Mouse (Mus musculus) brown adipose tissue, adult 24 weeks (tissue): Measurements from ENCODE around the gene Rab3c. TPM values are rescaled to one million over a fixed set of nuclear protein-coding genes. Genes with fewer than 3 reads are reported as not detected.

Experiments used
- H3K27ac ChIP-seq: fragments of 200-500 bp; replicated peaks from 2 replicates; pipeline ENCODE4 v1.5.1; 2012; ENCODE audit warnings: low read depth, mild to moderate bottlenecking, low read length
- H3K4me1 ChIP-seq: fragments of 200-500 bp; 2 replicates; pipeline ENCODE4 v1.6.1; 2012; ENCODE audit warnings: low read length, mixed read lengths; ENCODE audit not compliant: control insufficient read depth, insufficient read depth, insufficient read length
- H3K4me3 ChIP-seq: fragments of 200-500 bp; 2 replicates; pipeline ENCODE4 v1.5.1; 2012; ENCODE audit warnings: low read depth, mild to moderate bottlenecking, low read length, moderate library complexity; ENCODE audit not compliant: insufficient read depth
- polyA plus RNA-seq: library from polyadenylated mRNA; stranded (reverse); fragments of >200 nt; gene quantifications from 2 replicates; pipeline ENCODE4 v1.2.4, GENCODE M21; 2012; ENCODE audit not compliant: missing spikeins, insufficient read depth, insufficient read length

The Rab3c gene
- polyA plus RNA-seq, result not detected in 2 replicates

GRCm38 (mm10) chr13:110280563-110281144, at the start of gene Rab3c:
Rab3c (minus strand) TSS chr13:110280996.
- Histone ChIP-seq H3K27ac (no peak within 1 kb of the TSS), H3K4me3 (no peak within 1 kb of the TSS), H3K4me1 (no peaks in the 10 kb centered on the region; the same call in 1 of the 2 replicates)

GRCm38 (mm10) chr13:110318746-110319145, 38.0 kb upstream of the Rab3c start:
- H3K4me3 ChIP-seq, result no peak overlapping the region
- no peak overlapping the region for H3K27ac ChIP-seq
- H3K4me1 ChIP-seq, result no peaks in the 10 kb centered on the region

GRCm38 (mm10) chr13:110307188-110307587, 26.4 kb upstream of the Rab3c start:
- no peak overlapping the region for H3K4me3 ChIP-seq
- no peaks in the 10 kb centered on the region for H3K4me1 ChIP-seq
- no peak overlapping the region for H3K27ac ChIP-seq

GRCm38 (mm10) chr13:110297112-110297511, 16.3 kb upstream of the Rab3c start:
- H3K27ac ChIP-seq, result no peak overlapping the region
- H3K4me3 ChIP-seq, result no peak overlapping the region
- no peaks in the 10 kb centered on the region for H3K4me1 ChIP-seq

GRCm38 (mm10) chr13:110288499-110288898, 7.7 kb upstream of the Rab3c start:
- Histone ChIP-seq H3K4me1 (no peaks in the 10 kb centered on the region), H3K4me3 (no peak overlapping the region), H3K27ac (no peak overlapping the region)

- Histone ChIP-seq H3K4me3 (no peak overlapping the region), H3K4me1 (no peaks in the 10 kb centered on the region; the same call in 1 of the 2 replicates), H3K27ac (no peak overlapping the region)
Observed at GRCm38 (mm10) chr13:110283781-110284180, 3.0 kb upstream of the Rab3c start.

GRCm38 (mm10) chr13:110280028-110280562, 701 bp downstream of the Rab3c start:
- Histone ChIP-seq H3K4me1 (no peaks in the 10 kb centered on the region; the same call in 1 of the 2 replicates), H3K27ac (no peak overlapping the region), H3K4me3 (no peak overlapping the region)

GRCm38 (mm10) chr13:110278976-110279736, 1.6 kb downstream of the Rab3c start:
- Histone ChIP-seq H3K27ac (no peak overlapping the region), H3K4me1 (no peaks in the 10 kb centered on the region; the same call in 1 of the 2 replicates), H3K4me3 (no peak overlapping the region)

GRCm38 (mm10) chr13:110277709-110278108, 3.1 kb downstream of the Rab3c start:
- no peaks in the 10 kb centered on the region; the same call in 1 of the 2 replicates for H3K4me1 ChIP-seq
- H3K4me3 ChIP-seq, result no peak overlapping the region
- no peak overlapping the region for H3K27ac ChIP-seq

GRCm38 (mm10) chr13:110275471-110275870, 5.3 kb downstream of the Rab3c start:
- Histone ChIP-seq H3K27ac (no peak overlapping the region), H3K4me1 (no peaks in the 10 kb centered on the region; the same call in 1 of the 2 replicates), H3K4me3 (no peak overlapping the region)

- H3K4me3 ChIP-seq, result no peak overlapping the region
- no peaks in the 10 kb centered on the region for H3K4me1 ChIP-seq
- H3K27ac ChIP-seq, result no peak overlapping the region
Observed at GRCm38 (mm10) chr13:110260649-110261048, 20.1 kb downstream of the Rab3c start.

GRCm38 (mm10) chr13:110251453-110251852, 29.3 kb downstream of the Rab3c start:
- H3K27ac ChIP-seq, result no peak overlapping the region
- no peak overlapping the region for H3K4me3 ChIP-seq
- no peaks in the 10 kb centered on the region for H3K4me1 ChIP-seq

GRCm38 (mm10) chr13:110248481-110248880, 32.3 kb downstream of the Rab3c start:
- no peaks in the 10 kb centered on the region for H3K4me1 ChIP-seq
- no peak overlapping the region for H3K4me3 ChIP-seq
- no peak overlapping the region for H3K27ac ChIP-seq

- Histone ChIP-seq H3K27ac (no peak overlapping the region), H3K4me3 (no peak overlapping the region), H3K4me1 (peaks cover 2% of the 10 kb centered on the region; the same call in 1 of the 2 replicates)
Observed at GRCm38 (mm10) chr13:110238970-110239369, 41.8 kb downstream of the Rab3c start.

- Histone ChIP-seq H3K4me1 (peaks cover 2% of the 10 kb centered on the region; the same call in 1 of the 2 replicates), H3K4me3 (no peak overlapping the region), H3K27ac (no peak overlapping the region)
Observed at GRCm38 (mm10) chr13:110237209-110237935, 43.4 kb downstream of the Rab3c start.
